Mouse (Mus musculus) embryonic fibroblast, embryonic 13.5 days (primary cell): Measurements from ENCODE around the gene Rarb.

Source experiments
- CTCF ChIP-seq: IDR thresholded peaks from 2 replicates; pipeline ENCODE4 v1.5.1; 2011; ENCODE audit warnings: mild to moderate bottlenecking, control low read depth, low read length, moderate library complexity, borderline replicate concordance; ENCODE audit not compliant: insufficient read depth
- POLR2A ChIP-seq: IDR thresholded peaks from 2 replicates; pipeline ENCODE4 v1.6.1; 2011; ENCODE audit warnings: low read depth, mild to moderate bottlenecking, control low read depth, low read length, moderate library complexity

DNA sequence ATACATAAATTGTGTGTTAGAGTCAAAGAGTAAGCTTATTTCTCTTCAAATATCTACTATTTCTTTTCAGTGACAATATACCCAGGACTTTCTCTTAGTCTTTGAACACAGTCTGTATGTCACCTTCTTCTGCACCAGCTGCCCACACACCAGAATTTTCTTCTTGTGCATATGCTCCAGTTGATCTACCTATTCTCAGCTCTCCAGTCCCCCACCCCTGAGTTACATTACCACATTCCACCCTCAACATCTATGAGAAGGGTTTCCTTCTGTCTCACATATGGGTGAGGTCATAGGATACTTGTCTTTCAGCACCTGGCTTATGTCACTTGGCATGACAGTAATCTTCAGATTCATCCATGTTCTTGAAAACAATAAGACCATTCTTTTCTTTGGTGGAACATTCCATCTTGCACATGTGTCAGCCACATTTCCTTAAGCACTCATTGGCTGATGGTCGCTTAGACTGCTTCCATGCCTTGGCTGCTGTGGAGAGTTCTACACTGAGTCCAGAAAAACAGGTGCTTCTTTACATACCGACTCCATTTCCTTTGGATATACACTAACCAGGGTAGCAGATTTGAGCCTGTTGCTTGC lies 71.9 kb downstream of the Rarb start:
- TF ChIP-seq CTCF (no peak), POLR2A (no peak)
